Mouse (Mus musculus) bone marrow, adult 2 months (tissue): ENCODE results near the gene Mog.

Experiments used
- CTCF ChIP-seq: fragments of 200-500 bp; IDR thresholded peaks from 2 replicates; pipeline ENCODE4 v1.5.1; 2011; ENCODE audit warnings: low read length, control low read depth; ENCODE audit not compliant: control insufficient read depth, insufficient read depth
- POLR2A ChIP-seq: fragments of 200-500 bp; IDR thresholded peaks from 2 replicates; pipeline ENCODE4 v1.6.1; 2011; ENCODE audit warnings: low read depth, mild to moderate bottlenecking, control low read depth, low read length, borderline replicate concordance; ENCODE audit not compliant: control insufficient read depth

- TF ChIP-seq CTCF, result no peak
- TF ChIP-seq POLR2A, result no peak
Measured at GRCm38 (mm10) chr17:36989437-36989836, 33.8 kb downstream of the Mog start, which contains the start of gene H2-M5.
